Mouse (Mus musculus): ENCODE results near the gene Rtel1.

GRCm38 (mm10) chr2:181381631-181382306 lies 62.2 kb downstream of the Rtel1 start:
- no peak for TF ChIP-seq POLR2A (IDR thresholded peaks at IDR 0.05; ENCODE audit: low read depth, low read length)
- TF ChIP-seq CTCF (IDR thresholded peaks at IDR 0.05; ENCODE audit: borderline replicate concordance, insufficient read depth, low read length), result no peak
